Comparison of ENCODE assay signal across 9 mouse cellular contexts in the genomic region with DNA sequence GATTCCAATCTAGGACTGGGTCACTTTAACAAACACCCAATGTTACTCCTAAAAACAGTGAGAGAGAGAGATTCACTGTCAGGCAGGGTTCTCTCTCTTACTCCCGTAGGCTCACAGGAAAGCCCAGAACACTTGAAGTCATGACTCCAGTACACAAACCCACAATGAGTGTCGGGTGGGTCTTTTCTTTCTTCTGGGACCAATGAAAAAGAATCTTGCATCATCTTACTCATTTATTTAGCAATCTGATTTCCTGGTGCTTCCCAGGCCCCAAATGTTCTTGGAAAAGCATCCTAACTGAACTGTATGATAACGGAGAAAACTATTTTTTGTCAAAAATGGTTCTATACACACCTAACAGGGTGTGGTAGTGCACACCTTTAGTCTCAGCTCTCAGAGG. TPM values are rescaled to one million over a fixed set of nuclear protein-coding genes. Genes with fewer than 3 reads are reported as not detected.
A peak's percentile ranks its signal among the peaks of the same experiment; 100 is the strongest.
DNase-seq lines count a peak whose midpoint lies in the region; ATAC-seq and TF ChIP-seq lines count a peak whose summit lies in the region.
"Had no signal": no experiment of that assay in that cellular context is flagged by ENCODE, and none has a peak within 500 bp of the region (broad histone marks: within the 10 kb centered on the region; RNA-seq: fewer than 3 reads in every experiment).

No protein-coding gene starts in this region.

- peak overlapping the region; percentile 92 for H3K4me3 ChIP-seq in gastrocnemius, adult 2 months
- H3K4me3 ChIP-seq in E14TG2a.4 (replicated peaks; ENCODE audit: low read length), result peak overlapping the region; percentile 98; the same call in 1 of the 2 replicates
- peak overlapping the region; percentile 8; the same call in 1 of the 2 replicates for H3K4me3 ChIP-seq in hindbrain, embryonic 11.5 days (ENCODE audit: low read depth, low read length)
- H3K4me3 ChIP-seq in midbrain, embryonic 10.5 days, result peak overlapping the region; percentile 76

- H3K4me2 ChIP-seq in hindbrain, embryonic 11.5 days (replicated peaks; ENCODE audit: low read depth, low read length), result peak overlapping the region; percentile 70

- H3K27ac ChIP-seq in gastrocnemius, adult 2 months, result peak overlapping the region; percentile 88
- no peak overlapping the region for H3K27ac ChIP-seq in hindbrain, embryonic 11.5 days (ENCODE audit: low read depth, low read length)
- no peak overlapping the region for H3K27ac ChIP-seq in midbrain, embryonic 10.5 days (replicated peaks)

- 0 out of 2 replicates have a peak, but pooled peaks cover 8% of the 10 kb centered on the region for H3K36me3 ChIP-seq in E14TG2a.4 (ENCODE audit: insufficient read depth, low read length)
- no peaks in the 10 kb centered on the region for H3K36me3 ChIP-seq in hindbrain, embryonic 11.5 days (ENCODE audit: control insufficient read depth, insufficient read depth, low read length)
- H3K36me3 ChIP-seq in midbrain, embryonic 10.5 days, result peaks cover 16% of the 10 kb centered on the region; the same call in 1 of the 2 replicates

- WGBS in hindbrain, embryonic 11.5 days, result 83% methylated on average over 3 of the region's 3 CpGs
- WGBS in midbrain, embryonic 10.5 days, result 87% methylated on average over 3 of the region's 3 CpGs

- no peak for ATAC-seq in hindbrain, embryonic 11.5 days (ENCODE audit: low FRiP score)

- H3K4me1 ChIP-seq in E14TG2a.4 (replicated peaks; ENCODE audit: low read depth, low read length), result peaks cover 60% of the 10 kb centered on the region
- H3K4me1 ChIP-seq in hindbrain, embryonic 11.5 days (replicated peaks; ENCODE audit: control insufficient read depth, insufficient read depth, low read length), result peaks cover 3% of the 10 kb centered on the region; the same call in 1 of the 2 replicates
- peaks cover 53% of the 10 kb centered on the region for H3K4me1 ChIP-seq in midbrain, embryonic 10.5 days

- H3K9ac ChIP-seq in hindbrain, embryonic 11.5 days (ENCODE audit: low read depth, low read length), result no peak overlapping the region

- DNase-seq in gastrocnemius, adult 2 months, result no peak
- no peak for DNase-seq in gastrocnemius, adult 18-20 months (ENCODE audit: low spot score)
- DNase-seq in hindbrain, embryonic 11.5 days (ENCODE audit: low spot score), result no peak
- no peak for DNase-seq in midbrain, embryonic 10.5 days (ENCODE audit: low spot score)
- DNase-seq in right cerebral cortex, postnatal 14 days, result no peak
- no peak for DNase-seq in spleen, postnatal 36 days (ENCODE audit: low spot score in 2 of 2)
- no peak for DNase-seq in natural killer cell, adult 2 months (ENCODE audit: low spot score in 2 of 2)
- DNase-seq: cerebellum, postnatal 10 days had no signal

- H3K27me3 ChIP-seq in E14TG2a.4 (ENCODE audit: insufficient read depth, low read length), result peaks cover 22% of the 10 kb centered on the region
- no peaks in the 10 kb centered on the region for H3K27me3 ChIP-seq in hindbrain, embryonic 11.5 days (ENCODE audit: control insufficient read depth, insufficient read depth, low read length)
- peaks cover 19% of the 10 kb centered on the region for H3K27me3 ChIP-seq in midbrain, embryonic 10.5 days (ENCODE audit: low read depth, poor library complexity, severe bottlenecking)

- intact Hi-C loops in gastrocnemius, adult 2 months (cut with DNase I), result no loop called here

- TF ChIP-seq CTCF in gastrocnemius, adult 2 months (IDR thresholded peaks at IDR 0.05), result no peak
- TF ChIP-seq CTCF in E14TG2a.4 (conservative IDR thresholded peaks at IDR 0.05; ENCODE audit: low read length), result no peak

- H3K9me3 ChIP-seq in E14TG2a.4 (ENCODE audit: low read length), result no peaks in the 10 kb centered on the region
- no peaks in the 10 kb centered on the region for H3K9me3 ChIP-seq in hindbrain, embryonic 11.5 days (ENCODE audit: control insufficient read depth, low read length)
- H3K9me3 ChIP-seq in midbrain, embryonic 10.5 days (replicated peaks), result no peaks in the 10 kb centered on the region

RNA-seq across cellular contexts. Expression of a gene that starts 1.8 kb away (rescaled TPM):
- 10 to 100 TPM in 1 of 2 experiments, 1 to 10 TPM in 1; 8.8 to 13.1 TPM for total RNA-seq in gastrocnemius, adult 2 months (2021)
- 10 to 100 TPM in 1 of 2 experiments, 1 to 10 TPM in 1; 8.3 to 13.2 TPM for total RNA-seq in gastrocnemius, adult 18-20 months (2021)
- 116 and 156 TPM in 2 replicates for polyA plus RNA-seq in hindbrain, embryonic 11.5 days (2014; fragmentation: Nextera tagmentation; extraction: Ambion mirVana)
- polyA plus RNA-seq in midbrain, embryonic 10.5 days (2016; fragmentation: Nextera tagmentation; extraction: Ambion mirVana), result 73.0 and 78.9 TPM in 2 replicates

Comparison
In these comparisons a context has a peak if more than half of its experiments do, and no peak if none do; other contexts are left out.
1. H3K4me3 ChIP-seq: peak in every context shown above with its lines; median percentile 98 in E14TG2a.4; 92 in gastrocnemius, adult 2 months; 76 in midbrain, embryonic 10.5 days; 8 in hindbrain, embryonic 11.5 days.